ENCODE assay signal across 8 mouse cellular contexts in the genomic region with DNA sequence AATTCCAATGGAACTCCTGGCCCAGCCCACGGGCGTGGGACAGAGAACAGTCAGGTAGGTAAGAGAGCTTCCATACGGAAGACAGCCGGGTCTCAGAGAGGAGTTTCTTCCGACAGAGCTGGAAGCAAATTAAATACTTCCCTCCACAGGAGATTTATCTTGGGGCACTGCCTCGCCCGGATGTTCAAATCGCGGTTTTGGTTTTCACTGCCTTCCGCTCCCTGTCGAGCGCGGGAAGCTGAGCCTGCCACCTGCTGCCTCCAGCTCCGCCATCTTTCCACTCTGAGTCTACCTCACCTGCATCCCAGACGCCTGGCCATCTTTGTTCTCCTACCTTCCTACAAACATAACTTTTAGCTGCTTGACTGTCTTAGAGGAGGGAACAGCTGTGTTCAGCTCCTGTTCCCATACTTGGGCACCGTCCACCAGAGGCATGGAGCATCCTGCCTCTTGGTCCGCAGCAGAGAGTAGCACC. TPM values are rescaled to one million over a fixed set of nuclear protein-coding genes. Genes with fewer than 3 reads are reported as not detected.
DNase-seq lines count a peak whose midpoint lies in the region; ATAC-seq and TF ChIP-seq lines count a peak whose summit lies in the region.

No protein-coding gene starts in this region.

- 7% methylated on average over 17 of the region's 17 CpGs for WGBS in forebrain, embryonic 10.5 days
- 5% methylated on average over 17 of the region's 17 CpGs for WGBS in hindbrain, embryonic 16.5 days
- 6% methylated on average over 17 of the region's 17 CpGs for WGBS in midbrain, embryonic 15.5 days

- peak overlapping the region; percentile 90 for H3K9ac ChIP-seq in hindbrain, embryonic 16.5 days (ENCODE audit: low read depth, low read length)
- H3K9ac ChIP-seq in midbrain, embryonic 15.5 days: peak overlapping the region; percentile 81

- TF ChIP-seq POLR2A in brain, embryonic 14.5 days (IDR thresholded peaks at IDR 0.05; ENCODE audit: borderline replicate concordance, extremely low read depth, insufficient read depth, insufficient read length, poor library complexity, severe bottlenecking): no peak

- DNase-seq in gastrocnemius, adult 2 months: peak; percentile 36
- DNase-seq in gastrocnemius, postnatal 36 days: no peak
- peak; percentile 59 for DNase-seq in brain, embryonic 14.5 days (ENCODE audit: low read depth)
- DNase-seq in forebrain, embryonic 10.5 days (ENCODE audit: extremely low spot score, low spot score): peak; percentile 64
- DNase-seq in liver: peak; percentile 71
- DNase-seq in spleen, postnatal 4 days (ENCODE audit: low spot score in 2 of 2): peak; percentile 69 to 81

- H3K4me3 ChIP-seq in gastrocnemius, adult 2 months: peak overlapping the region; percentile 89
- peak overlapping the region; percentile 95 for H3K4me3 ChIP-seq in forebrain, embryonic 10.5 days
- peak overlapping the region; percentile 95 for H3K4me3 ChIP-seq in hindbrain, embryonic 16.5 days (ENCODE audit: low read length)
- peak overlapping the region; percentile 71 for H3K4me3 ChIP-seq in midbrain, embryonic 15.5 days

- peak overlapping the region; percentile 85 for H3K4me2 ChIP-seq in hindbrain, embryonic 16.5 days (ENCODE audit: low read length)
- peak overlapping the region; percentile 93 for H3K4me2 ChIP-seq in midbrain, embryonic 15.5 days

- 0 out of 2 replicates have a peak, but pooled peaks have one; percentile 16 for ATAC-seq in hindbrain, embryonic 16.5 days
- ATAC-seq in midbrain, embryonic 15.5 days (replicated peaks): peak; percentile 43

- H3K27ac ChIP-seq in gastrocnemius, adult 2 months: peak overlapping the region; percentile 87
- peak overlapping the region; percentile 96 for H3K27ac ChIP-seq in forebrain, embryonic 10.5 days
- peak overlapping the region; percentile 86 for H3K27ac ChIP-seq in hindbrain, embryonic 16.5 days (ENCODE audit: low read depth, low read length)
- peak overlapping the region; percentile 85 for H3K27ac ChIP-seq in midbrain, embryonic 15.5 days

- H3K27me3 ChIP-seq in forebrain, embryonic 10.5 days (ENCODE audit: poor library complexity, severe bottlenecking): peaks cover 13% of the 10 kb centered on the region
- no peaks in the 10 kb centered on the region for H3K27me3 ChIP-seq in hindbrain, embryonic 16.5 days (replicated peaks; ENCODE audit: control insufficient read depth, insufficient read depth, low read length)
- no peaks in the 10 kb centered on the region for H3K27me3 ChIP-seq in midbrain, embryonic 15.5 days (replicated peaks)

- peaks cover 28% of the 10 kb centered on the region for H3K36me3 ChIP-seq in forebrain, embryonic 10.5 days (replicated peaks)
- no peaks in the 10 kb centered on the region for H3K36me3 ChIP-seq in hindbrain, embryonic 16.5 days (ENCODE audit: control insufficient read depth, insufficient read depth, low read length)
- no peaks in the 10 kb centered on the region for H3K36me3 ChIP-seq in midbrain, embryonic 15.5 days (replicated peaks)

- peaks cover 30% of the 10 kb centered on the region for H3K4me1 ChIP-seq in forebrain, embryonic 10.5 days
- H3K4me1 ChIP-seq in hindbrain, embryonic 16.5 days (ENCODE audit: control insufficient read depth, insufficient read depth, low read depth, low read length): peaks cover 14% of the 10 kb centered on the region
- peaks cover 29% of the 10 kb centered on the region for H3K4me1 ChIP-seq in midbrain, embryonic 15.5 days

- peaks cover 7% of the 10 kb centered on the region; the same call in 1 of the 2 replicates for H3K9me3 ChIP-seq in forebrain, embryonic 10.5 days
- 0 out of 2 replicates have a peak, but pooled peaks cover 5% of the 10 kb centered on the region for H3K9me3 ChIP-seq in hindbrain, embryonic 16.5 days (ENCODE audit: control insufficient read depth, low read length)
- H3K9me3 ChIP-seq in midbrain, embryonic 15.5 days: no peaks in the 10 kb centered on the region

- intact Hi-C loops in gastrocnemius, adult 2 months (cut with DNase I): no loop called here
- intact Hi-C loops in gastrocnemius, postnatal 36 days (cut with DNase I): no loop called here

- TF ChIP-seq CTCF in gastrocnemius, adult 2 months (IDR thresholded peaks at IDR 0.05): no peak
- TF ChIP-seq CTCF in brain, embryonic 14.5 days (IDR thresholded peaks at IDR 0.05; ENCODE audit: borderline replicate concordance, extremely low read depth, insufficient read depth, insufficient read length): no peak

RNA-seq across cellular contexts. Expression of gene Atp13a3, which starts 16.5 kb away (rescaled TPM):
- total RNA-seq in gastrocnemius, adult 2 months (2021): 10 to 100 TPM; 30.4 to 35.2 TPM
- 10 to 100 TPM; 35.7 to 38.4 TPM for total RNA-seq in gastrocnemius, postnatal 36 days (2021)
- polyA plus RNA-seq in brain, embryonic 14.5 days (2012; rRNA removed): 28.6 and 33.0 TPM in 2 replicates
- polyA plus RNA-seq in forebrain, embryonic 10.5 days (2016; fragmentation: Nextera tagmentation; extraction: Ambion mirVana): 9.9 and 10.5 TPM in 2 replicates
- polyA plus RNA-seq in hindbrain, embryonic 16.5 days (2015; fragmentation: Nextera tagmentation; extraction: Ambion mirVana): 5.7 and 6.9 TPM in 2 replicates
- 8.1 and 8.6 TPM in 2 replicates for polyA plus RNA-seq in midbrain, embryonic 15.5 days (2015; fragmentation: Nextera tagmentation; extraction: Ambion mirVana)

Comparison
In these comparisons a context has a peak if more than half of its experiments do, and no peak if none do; other contexts are left out.
1. DNase-seq: peak in gastrocnemius, adult 2 months (single experiment), brain, embryonic 14.5 days (single experiment), forebrain, embryonic 10.5 days (single experiment), liver (single experiment) and spleen, postnatal 4 days (2 of 2); none in gastrocnemius, postnatal 36 days (0 of 2).
2. Peak in every context shown above with its lines, with median percentiles within 50 percentile points of each other: H3K27ac ChIP-seq and H3K4me3 ChIP-seq.